Mouse (Mus musculus) spleen, adult 10 weeks (tissue): ENCODE results near the gene 4933436I01Rik. TPM values are rescaled to one million over a fixed set of nuclear protein-coding genes. Genes with fewer than 3 reads are reported as not detected.

ENCODE experiments used
- polyA plus RNA-seq: library from polyadenylated mRNA; stranded (reverse); fragments of 350-450 nt; fragmentation: Illumina TruSeq; extraction: RNeasy Lipid Tissue Mini Kit (QIAGEN cat#74804); gene quantifications from one replicate; pipeline ENCODE4 v1.2.3, GENCODE M21; 2015; ENCODE audit warnings: low replicate concordance; ENCODE audit not compliant: insufficient read depth

The 4933436I01Rik gene
- polyA plus RNA-seq: not detected

GRCm38 (mm10) chrX:67921350-67921749, at the start of gene 4933436I01Rik:
TSS of gene 4933436I01Rik (minus strand) at chrX:67921450.

Other genes with a start within 250 kb of the 4933436I01Rik start
- gene Gm1140, start 227.9 kb downstream of the 4933436I01Rik start, polyA plus RNA-seq: not detected
- not detected for gene Gm14692, start 225.8 kb downstream of the 4933436I01Rik start, polyA plus RNA-seq